Mouse (Mus musculus): ENCODE results near the gene Jmy. TPM values are rescaled to one million over a fixed set of nuclear protein-coding genes. Genes with fewer than 3 reads are reported as not detected.

Gene Jmy
- total RNA-seq, 1 experiment from 2014 or later, result 10.0 TPM

GRCm38 (mm10) chr13:93384481-93384880 lies 115.1 kb downstream of the Jmy start:
- no peak for ATAC-seq (ENCODE audit: extremely low read depth, insufficient number of reproducible peaks, low FRiP score, poor library complexity, severe bottlenecking)

GRCm38 (mm10) chr13:93383620-93384019 lies 116.0 kb downstream of the Jmy start:
- no peak for ATAC-seq (ENCODE audit: extremely low read depth, insufficient number of reproducible peaks, low FRiP score, poor library complexity, severe bottlenecking)

GRCm38 (mm10) chr13:93383092-93383491 lies 116.5 kb downstream of the Jmy start:
- ATAC-seq (ENCODE audit: extremely low read depth, insufficient number of reproducible peaks, low FRiP score, poor library complexity, severe bottlenecking), result no peak

GRCm38 (mm10) chr13:93381301-93381700 lies 118.3 kb downstream of the Jmy start:
- no peak for ATAC-seq (ENCODE audit: extremely low read depth, insufficient number of reproducible peaks, low FRiP score, poor library complexity, severe bottlenecking)

GRCm38 (mm10) chr13:93380399-93381063 lies 119.1 kb downstream of the Jmy start:
- ATAC-seq (ENCODE audit: extremely low read depth, insufficient number of reproducible peaks, low FRiP score, poor library complexity, severe bottlenecking), result no peak

Other genes with a start within 250 kb of the Jmy start
- 16.2 and 19.9 TPM in 2 replicates for gene Homer1, start 200.2 kb downstream of the Jmy start, total RNA-seq (2017)
- not detected in 2 replicates for gene Bhmt, start 138.2 kb upstream of the Jmy start, total RNA-seq (2017)
- not detected in 2 replicates for gene Bhmt2, start 174.5 kb upstream of the Jmy start, total RNA-seq (2017)
- gene Dmgdh, start 174.6 kb upstream of the Jmy start, total RNA-seq (2017), result not detected in 2 replicates